Mouse (Mus musculus) forelimb bud, embryonic 11.5 days (tissue): ENCODE results near the gene Ankrd10.
"Not testable (repeated sequence)": the region's sequence is repeated elsewhere in the genome, so short reads cannot be mapped to it uniquely, and the experiment has no call there.

ENCODE experiments used
- DNase-seq: peaks from one replicate; pipeline ENCODE4 v3.0.0-alpha.2; 2012; ENCODE audit warnings: low read depth, low spot score

The Ankrd10 gene

GRCm38 (mm10) chr8:11614126-11614835 lies 21.3 kb downstream of the Ankrd10 start:
- DNase-seq: no peak

DNA sequence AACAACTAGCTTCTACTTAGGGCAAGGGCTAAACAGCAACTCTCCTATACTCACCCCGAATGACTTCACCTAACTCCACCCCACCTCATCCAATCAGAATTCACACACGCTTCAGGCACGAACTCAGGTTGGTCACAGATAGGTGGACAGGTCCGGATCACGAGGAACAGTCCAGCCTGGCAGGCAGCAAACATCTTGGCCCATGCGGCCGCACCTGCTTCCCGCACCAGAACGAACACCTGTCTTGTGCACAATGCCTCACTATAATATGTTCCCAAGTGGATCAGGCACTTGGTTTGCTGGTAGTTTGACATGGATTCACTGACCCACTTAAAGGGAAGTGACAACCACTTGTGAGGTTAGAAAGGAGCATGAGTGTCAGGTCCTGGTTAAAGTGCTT lies 26.7 kb downstream of the Ankrd10 start:
- DNase-seq: no peak

DNA sequence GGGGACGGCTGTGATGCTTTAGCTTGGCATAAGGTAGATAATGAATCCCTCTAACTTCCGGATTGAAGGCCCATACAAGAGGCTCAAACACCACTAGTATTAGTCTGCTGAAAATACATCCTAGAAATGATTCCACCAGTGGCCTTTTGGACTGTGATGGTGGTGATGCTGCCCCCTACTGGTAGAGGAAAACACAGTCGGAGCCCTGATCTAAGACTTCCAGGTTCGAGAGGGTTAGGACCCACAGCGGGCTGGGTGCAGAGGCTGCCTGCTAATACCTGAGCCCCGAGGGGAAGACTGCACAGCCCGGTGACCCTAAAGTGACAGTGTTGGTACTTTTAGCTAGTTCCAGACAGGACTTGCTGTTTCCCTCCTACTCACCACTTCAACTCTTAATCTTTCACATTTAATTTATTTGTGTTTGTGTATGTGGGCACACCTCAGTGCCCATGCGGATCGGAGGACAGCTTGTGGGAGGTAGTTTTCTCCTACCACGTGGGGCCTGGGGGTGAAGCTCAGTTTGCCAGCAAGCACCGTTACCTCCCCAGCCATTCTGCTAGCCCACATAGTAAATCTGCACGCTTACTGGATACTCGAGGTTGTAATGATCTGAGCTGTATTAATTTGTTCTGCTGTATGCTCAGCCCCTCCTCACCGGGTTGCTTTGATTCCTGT lies 33.4 kb downstream of the Ankrd10 start:
- peak; percentile 82 for DNase-seq

GRCm38 (mm10) chr8:11600301-11600951 lies 35.1 kb downstream of the Ankrd10 start:
- DNase-seq: no peak

DNA sequence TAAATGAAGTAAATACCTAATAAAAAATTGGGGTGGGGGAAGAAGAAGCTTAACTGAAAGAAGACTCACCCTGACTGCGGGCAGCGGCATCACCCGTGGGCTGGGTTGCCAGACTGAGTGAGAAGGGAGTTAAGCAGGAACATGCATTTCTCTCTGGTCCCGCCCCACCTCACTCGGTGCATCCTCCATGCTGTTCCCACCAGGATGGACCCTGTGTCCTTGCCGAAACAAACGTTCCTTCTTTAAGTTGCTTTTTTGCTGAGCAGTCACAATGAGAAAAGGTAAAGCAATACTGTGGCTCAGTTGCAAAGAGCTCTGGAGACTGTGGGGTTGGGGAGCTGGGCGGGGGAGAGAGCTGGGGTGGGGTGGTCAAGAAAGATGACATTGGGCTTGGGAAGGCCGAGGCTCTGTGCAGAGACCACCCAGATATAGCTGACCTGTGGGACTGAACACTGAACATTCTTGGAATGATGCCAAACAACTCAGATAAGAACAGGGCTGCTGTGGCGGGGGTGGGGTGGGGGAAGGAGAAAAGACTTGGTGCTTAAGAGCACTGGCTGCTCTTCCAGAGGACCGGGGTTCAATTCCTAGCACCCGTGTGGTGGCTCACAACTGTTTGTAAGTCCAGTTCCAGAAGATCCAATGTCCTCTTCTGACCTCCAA lies 42.2 kb downstream of the Ankrd10 start:
- DNase-seq: no peak

DNA sequence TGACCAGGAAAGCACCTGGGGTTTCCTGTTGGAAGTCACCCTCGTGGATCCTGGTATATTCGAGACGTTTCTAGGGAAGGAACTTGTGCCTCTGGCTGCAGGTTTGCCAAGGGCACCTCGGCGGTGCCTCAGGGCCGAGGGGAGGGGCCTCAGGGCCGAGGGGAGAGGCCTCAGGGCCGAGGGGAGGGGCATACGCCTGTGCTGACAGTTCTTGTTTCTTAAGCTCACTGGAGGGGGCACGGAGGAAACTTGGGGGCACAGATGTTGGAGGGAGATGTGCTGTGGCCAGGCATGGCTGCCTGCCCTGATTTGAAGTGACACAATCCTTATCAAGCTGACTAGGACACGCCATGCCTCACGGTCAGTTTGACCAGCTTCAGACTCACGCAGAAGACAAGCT lies 43.3 kb downstream of the Ankrd10 start:
- no peak for DNase-seq

GRCm38 (mm10) chr8:11591837-11592236 lies 43.7 kb downstream of the Ankrd10 start:
- DNase-seq: no peak

- DNase-seq: no peak
Measured at GRCm38 (mm10) chr8:11586374-11586745, 49.2 kb downstream of the Ankrd10 start.

DNA sequence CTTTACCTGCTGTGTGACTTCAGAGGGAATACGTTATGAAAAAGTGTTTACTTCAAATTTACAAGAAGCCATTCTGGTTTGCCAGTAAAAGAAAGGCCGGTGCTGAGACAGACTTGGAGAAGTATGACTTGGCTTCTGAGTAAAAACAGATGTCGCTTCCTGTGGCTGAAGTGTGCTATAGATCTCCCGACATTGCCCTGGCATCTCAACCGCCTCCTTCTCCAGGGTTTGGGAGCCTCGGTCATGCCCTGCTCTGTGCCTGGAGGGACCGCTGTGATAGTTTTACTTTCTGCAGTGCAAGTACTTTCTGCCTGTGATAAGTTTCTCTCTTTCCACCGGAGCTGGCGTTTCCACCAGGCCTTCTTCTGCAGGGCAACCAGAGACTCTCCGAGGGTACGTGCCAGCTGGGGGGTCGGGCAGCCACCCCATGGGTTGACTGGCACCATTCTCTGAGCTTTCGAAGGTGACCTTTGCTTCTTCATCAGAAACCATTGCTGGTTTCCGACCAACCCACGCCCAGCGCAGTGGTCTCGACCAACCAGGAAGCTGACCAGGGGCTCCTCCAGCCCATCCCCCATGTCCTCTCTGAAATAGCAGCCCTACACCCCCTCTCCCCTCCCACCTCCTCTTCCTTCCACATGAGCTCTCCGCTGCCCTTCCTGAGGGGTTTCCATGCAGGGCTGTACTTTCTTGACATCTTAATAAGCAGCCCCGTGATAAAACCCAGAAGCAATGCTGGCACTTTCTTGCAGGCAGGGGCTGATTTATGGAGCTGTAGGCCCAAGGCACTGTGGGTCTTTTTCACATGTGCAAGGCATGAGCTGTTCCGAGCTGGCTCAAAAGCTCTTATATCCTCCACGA lies 49.8 kb downstream of the Ankrd10 start:
- peak; percentile 93 for DNase-seq

DNA sequence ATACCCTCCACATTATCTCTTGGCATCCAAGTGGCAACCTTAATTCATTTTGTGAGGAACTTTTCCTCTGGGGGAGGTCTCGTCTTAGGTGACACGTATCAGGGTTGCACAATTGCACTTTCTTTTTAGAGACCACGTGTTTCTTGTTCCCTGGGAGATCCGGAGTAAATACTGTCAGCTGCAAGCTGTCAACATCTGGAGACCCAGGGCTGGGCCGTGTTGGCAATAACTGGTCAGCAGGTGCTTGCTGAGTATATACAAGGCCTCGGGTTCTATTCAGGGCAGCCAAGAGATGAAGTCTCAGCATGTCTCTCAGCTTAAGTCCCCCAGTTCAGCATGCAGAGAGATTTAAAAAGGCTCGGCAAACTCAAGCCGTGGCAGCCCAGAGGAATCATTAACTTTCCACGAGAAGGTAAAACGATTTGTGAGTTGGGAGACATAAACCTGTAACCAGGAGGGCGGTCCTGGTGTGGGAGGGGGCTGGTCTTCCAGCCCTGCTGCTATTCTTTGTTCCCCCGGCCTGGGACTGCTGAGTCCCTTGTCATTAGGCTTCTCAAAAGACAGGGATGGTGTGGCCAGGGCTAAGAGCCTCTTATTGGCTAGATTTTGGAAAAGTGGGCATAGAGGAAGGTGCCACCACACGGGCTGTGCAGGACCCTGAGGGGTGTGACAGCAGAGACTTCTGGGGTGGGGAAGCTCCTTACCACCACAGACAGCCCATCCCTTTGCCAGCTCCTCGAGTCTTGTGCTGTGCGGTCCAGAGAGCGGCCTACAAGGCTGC lies 59.8 kb downstream of the Ankrd10 start:
- DNase-seq: peak; percentile 63

DNA sequence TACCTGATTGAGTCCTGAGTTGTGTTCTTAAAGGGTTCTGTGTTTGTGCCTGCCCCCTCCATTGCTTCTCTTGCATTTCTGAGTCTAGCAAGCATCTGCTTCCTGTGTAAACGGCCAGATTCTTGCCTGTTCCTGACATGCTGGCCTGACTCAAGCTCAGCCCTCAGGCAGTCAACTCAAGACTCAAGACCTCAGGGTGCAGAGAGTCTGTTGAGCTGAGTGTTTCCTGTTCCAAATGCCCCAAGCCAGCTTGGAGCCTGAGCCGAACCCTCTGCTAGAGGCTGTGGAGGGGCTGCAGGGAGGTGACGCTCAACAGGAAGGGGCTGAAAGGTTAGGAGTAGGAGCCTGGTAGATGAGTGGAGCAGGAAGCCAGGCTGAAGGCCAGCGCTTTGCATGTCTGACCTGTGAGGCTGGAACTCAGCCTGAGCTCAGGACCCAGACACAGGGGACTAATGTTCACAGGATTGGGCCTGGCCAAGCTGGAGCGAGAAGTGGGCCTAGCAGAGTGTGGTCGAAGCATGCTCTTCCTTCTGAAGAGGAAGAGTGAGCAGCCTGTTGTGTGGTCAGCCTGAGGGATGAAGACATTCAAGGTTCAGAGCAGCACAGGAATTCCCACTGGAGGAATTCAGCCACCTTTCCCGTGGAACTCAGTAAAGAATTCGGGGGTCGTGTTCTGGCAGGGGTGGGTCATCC lies 60.5 kb downstream of the Ankrd10 start:
- no peak for DNase-seq

DNA sequence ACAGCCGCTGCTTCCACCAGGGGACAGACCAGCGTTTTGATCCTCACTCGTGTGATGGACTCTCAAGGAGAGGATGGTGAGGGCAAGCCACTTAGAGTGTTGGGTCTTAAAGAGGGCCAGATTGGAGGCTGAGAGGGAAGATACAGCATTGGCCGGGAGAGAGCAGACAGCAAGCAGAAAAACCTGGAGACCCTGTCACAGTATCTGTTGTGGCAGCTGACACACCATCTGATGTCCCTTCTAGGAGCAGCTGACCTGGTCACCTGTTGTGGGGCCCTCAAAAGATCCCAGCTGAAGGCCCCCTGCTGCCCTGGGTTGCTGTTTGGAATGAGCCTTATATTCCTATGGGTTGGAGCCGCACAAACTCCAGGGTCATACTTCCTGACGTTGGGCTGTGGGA lies 63.1 kb downstream of the Ankrd10 start:
- DNase-seq: no peak

DNA sequence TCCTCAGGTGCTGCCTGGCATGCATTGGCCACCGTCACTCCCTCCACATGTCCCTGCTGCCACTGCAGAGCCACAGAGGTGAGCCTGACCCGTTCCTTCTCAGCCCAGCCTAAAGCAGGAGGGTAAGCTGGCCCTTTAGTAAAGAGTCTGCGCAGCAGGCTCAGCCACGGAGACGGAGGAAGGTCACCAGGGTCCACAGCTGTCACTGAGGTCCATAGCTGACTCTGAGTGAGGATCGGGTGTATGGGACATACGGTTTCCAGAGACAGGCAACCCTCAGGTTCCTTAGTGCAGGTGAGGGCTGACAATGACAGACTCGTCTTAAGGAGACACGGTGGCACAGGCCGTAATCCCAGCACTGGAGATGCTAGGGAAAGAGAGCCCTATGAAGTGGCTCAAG lies 63.6 kb downstream of the Ankrd10 start:
- DNase-seq: no peak

GRCm38 (mm10) chr8:11570742-11571141 lies 64.8 kb downstream of the Ankrd10 start:
- no peak for DNase-seq

- DNase-seq: no peak
Measured at GRCm38 (mm10) chr8:11569260-11570097, 66.1 kb downstream of the Ankrd10 start.

DNA sequence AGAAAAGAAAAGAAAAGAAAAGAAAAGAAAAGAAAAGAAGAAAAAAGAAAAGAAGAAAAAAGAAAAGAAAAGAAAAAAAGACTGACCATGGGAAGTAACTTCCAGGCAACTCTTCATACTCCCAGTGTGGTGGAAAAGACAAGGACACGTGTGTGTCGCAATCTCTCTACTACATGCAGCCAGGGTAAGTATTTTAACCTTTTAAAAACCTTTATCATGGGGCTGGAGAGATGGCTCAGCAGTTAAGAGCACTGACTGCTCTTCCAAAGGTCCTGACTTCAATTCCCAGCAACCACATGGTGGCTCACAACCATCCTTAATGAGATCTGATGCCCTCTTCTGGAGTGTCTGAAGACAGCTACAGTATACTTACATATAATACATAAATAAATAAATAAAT lies 67.4 kb downstream of the Ankrd10 start:
- not testable (repeated sequence) for DNase-seq

- DNase-seq: no peak
Measured at GRCm38 (mm10) chr8:11564721-11565120, 70.8 kb downstream of the Ankrd10 start.

DNA sequence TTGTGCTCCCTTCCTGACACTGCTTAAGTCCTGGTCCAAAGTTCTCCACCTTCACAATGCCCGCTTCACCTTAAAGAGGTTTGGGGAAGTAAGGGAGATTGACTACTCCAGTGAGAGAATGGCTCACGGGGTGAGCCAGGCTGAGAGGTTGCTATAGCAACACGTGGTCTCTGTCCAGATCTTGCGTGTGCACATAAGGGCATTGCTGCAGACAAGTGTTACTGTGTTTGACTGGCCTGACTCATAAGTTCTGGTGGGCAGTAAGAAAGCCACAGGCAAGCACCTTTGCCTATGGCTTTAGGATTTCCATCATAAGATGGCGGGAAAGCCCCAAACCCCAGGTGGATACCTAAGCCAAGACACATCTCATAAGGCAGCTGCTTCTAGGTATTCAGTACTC lies 71.3 kb downstream of the Ankrd10 start:
- no peak for DNase-seq
